Mouse (Mus musculus): ENCODE results near the gene Pfkm.

DNA sequence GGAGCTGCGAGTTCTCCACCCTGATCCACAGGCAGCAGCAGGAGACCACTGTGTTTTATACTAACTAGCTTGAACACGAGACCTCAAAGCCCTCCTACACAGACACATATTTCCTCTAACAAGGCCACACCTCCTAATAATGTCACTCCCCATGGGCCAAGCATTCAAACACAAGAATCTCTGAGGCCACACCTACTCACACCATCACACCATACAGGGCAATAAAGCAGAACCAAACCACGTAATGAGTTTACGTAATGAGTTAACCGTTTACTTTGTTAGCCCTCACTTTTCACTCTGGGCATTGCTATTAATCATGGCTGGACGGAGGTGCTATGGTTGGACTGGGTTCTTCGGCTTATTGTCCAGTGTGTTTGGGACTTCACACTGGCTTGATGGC is 47.4 kb downstream of the Pfkm start:
- no peak for TF ChIP-seq POLR2A (IDR thresholded peaks at IDR 0.05; ENCODE audit: low read depth, low read length)
- no peak for TF ChIP-seq CTCF (IDR thresholded peaks at IDR 0.05; ENCODE audit: extremely low read depth, insufficient read depth, insufficient read length, insufficient replicate concordance)
